Mouse (Mus musculus) liver, postnatal 0 days (tissue): ENCODE measurements around the gene Prkcq. TPM values are rescaled to one million over a fixed set of nuclear protein-coding genes. Genes with fewer than 3 reads are reported as not detected.
A peak's percentile ranks its signal among the peaks of the same experiment; 100 is the strongest.

ENCODE experiments used
- ATAC-seq: fragments of 200-750 bp; cut with Nextera tagmentation; 2 replicates; pipeline ENCODE4 v1.8.0; 2017; ENCODE audit warnings: mild to moderate bottlenecking, moderate library complexity
- DNase-seq: peaks from one replicate; pipeline ENCODE4 v3.0.0-alpha.2; 2016
- H3K27ac ChIP-seq: fragments of 300-500 bp; sonication (generic); 2 replicates; pipeline ENCODE4 v1.5.1; 2014; ENCODE audit warnings: antibody characterized with exemption, moderate library complexity, mild to moderate bottlenecking, low read depth
- H3K27me3 ChIP-seq: fragments of 300-500 bp; sonication (generic); 2 replicates; pipeline ENCODE4 v1.6.1; 2014; ENCODE audit warnings: low read length, control low read depth, mixed read lengths; ENCODE audit not compliant: insufficient read depth
- H3K36me3 ChIP-seq: fragments of 300-500 bp; sonication (generic); replicated peaks from 2 replicates; pipeline ENCODE4 v1.6.1; 2014; ENCODE audit warnings: mild to moderate bottlenecking, control low read depth, low read length, moderate library complexity, mixed read lengths; ENCODE audit not compliant: insufficient read depth
- H3K4me1 ChIP-seq: fragments of 300-500 bp; sonication (generic); 2 replicates; pipeline ENCODE4 v1.6.1; 2014; ENCODE audit warnings: antibody characterized with exemption, mild to moderate bottlenecking, control low read depth; ENCODE audit not compliant: insufficient read depth
- H3K4me2 ChIP-seq: fragments of 300-500 bp; sonication (generic); 2 replicates; pipeline ENCODE4 v1.6.1; 2014; ENCODE audit warnings: low read depth, mild to moderate bottlenecking, low read length, moderate library complexity, mixed read lengths
- H3K4me3 ChIP-seq: fragments of 300-500 bp; sonication (generic); 2 replicates; pipeline ENCODE4 v1.5.1; 2014; ENCODE audit warnings: low read depth, low read length
- H3K9ac ChIP-seq: fragments of 300-500 bp; sonication (generic); replicated peaks from 2 replicates; pipeline ENCODE4 v1.6.1; 2014; ENCODE audit warnings: mild to moderate bottlenecking, moderate library complexity
- H3K9me3 ChIP-seq: fragments of 300-500 bp; sonication (generic); 2 replicates; pipeline ENCODE4 v1.6.1; 2016; ENCODE audit warnings: mild to moderate bottlenecking, control low read depth, low read length, mixed read lengths
- CTCF ChIP-seq: sonication (generic); IDR thresholded peaks from 2 replicates; pipeline ENCODE4 v1.5.1; 2016; ENCODE audit warnings: antibody characterized with exemption, low read depth
- EP300 ChIP-seq: IDR thresholded peaks from 2 replicates; pipeline ENCODE4 v1.6.1; 2016; ENCODE audit warnings: antibody characterized with exemption, low read depth, mild to moderate bottlenecking
- WGBS: fragments of 180-500 bp; shearing (Covaris S2); extraction: QIAGEN DNeasy Blood & Tissue Kit; methylation state at CpG from one replicate; pipeline ENCODE4 v1.1.7; 2014; ENCODE audit not compliant: insufficient replicate concordance; 5-methylcytosine and 5-hydroxymethylcytosine counted together
- polyA plus RNA-seq: library from polyadenylated mRNA; unstranded; fragments of >200 nt; fragmentation: Nextera tagmentation; extraction: Ambion mirVana; gene quantifications from 2 replicates; pipeline ENCODE4 v1.2.1, GENCODE M21; 2015

The Prkcq gene
- polyA plus RNA-seq, 1 experiment from 2014 or later: 3.1 TPM

DNA sequence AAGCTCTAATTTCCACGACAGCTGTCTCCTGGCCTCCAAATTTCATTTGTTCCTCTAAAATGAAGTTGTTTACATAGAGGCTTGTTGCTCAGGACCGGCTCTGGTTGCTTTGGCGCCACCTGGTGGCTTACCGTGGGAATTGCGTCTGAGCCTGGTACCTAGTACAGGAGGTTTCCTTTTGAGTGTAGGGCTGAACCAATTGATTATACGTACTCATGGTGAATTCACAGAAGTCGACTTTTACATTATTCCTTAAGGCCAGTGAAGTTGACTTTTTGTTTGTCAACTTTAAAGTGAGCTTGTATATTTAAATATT, 116.6 kb downstream of the Prkcq start:
- Histone ChIP-seq H3K9ac (no peak overlapping the region), H3K36me3 (no peaks in the 10 kb centered on the region), H3K4me3 (no peak overlapping the region), H3K27ac (no peak overlapping the region), H3K27me3 (no peaks in the 10 kb centered on the region), H3K4me2 (no peak overlapping the region), H3K4me1 (no peaks in the 10 kb centered on the region), H3K9me3 (no peaks in the 10 kb centered on the region)
- TF ChIP-seq EP300 (no peak), CTCF (peak; percentile 97)
- ATAC-seq (peak; percentile 56; the same call in 1 of the 2 replicates), DNase-seq (peak; percentile 85)
- WGBS: 6% methylated on average over 7 of the region's 7 CpGs

DNA sequence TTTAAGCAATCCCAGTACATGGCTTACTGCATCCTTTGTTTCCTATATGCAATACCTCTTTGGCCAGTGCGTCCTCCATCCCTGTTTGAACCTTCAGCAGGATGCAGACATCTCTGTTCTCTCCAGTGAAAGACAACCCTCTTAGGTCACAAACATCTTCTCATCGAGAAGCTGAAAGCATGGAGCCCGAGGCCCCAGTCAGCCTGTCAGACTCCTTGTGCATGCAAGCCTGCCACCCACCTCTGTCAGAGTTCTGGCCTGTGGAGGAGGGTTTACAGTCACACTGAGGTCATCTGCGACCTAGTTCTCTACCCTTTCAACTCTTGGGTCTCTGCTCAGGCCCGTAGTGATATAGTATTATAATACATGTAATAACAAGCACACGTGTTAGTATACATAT, 119.0 kb downstream of the Prkcq start:
- Histone ChIP-seq H3K4me2 (no peak overlapping the region), H3K36me3 (no peaks in the 10 kb centered on the region), H3K9ac (no peak overlapping the region), H3K4me3 (no peak overlapping the region), H3K27ac (no peak overlapping the region), H3K9me3 (no peaks in the 10 kb centered on the region), H3K27me3 (no peaks in the 10 kb centered on the region), H3K4me1 (no peaks in the 10 kb centered on the region)
- DNase-seq: no peak
- TF ChIP-seq EP300: no peak
- no peak for TF ChIP-seq CTCF
- ATAC-seq: no peak
- 76% methylated on average over 6 of the region's 6 CpGs for WGBS

DNA sequence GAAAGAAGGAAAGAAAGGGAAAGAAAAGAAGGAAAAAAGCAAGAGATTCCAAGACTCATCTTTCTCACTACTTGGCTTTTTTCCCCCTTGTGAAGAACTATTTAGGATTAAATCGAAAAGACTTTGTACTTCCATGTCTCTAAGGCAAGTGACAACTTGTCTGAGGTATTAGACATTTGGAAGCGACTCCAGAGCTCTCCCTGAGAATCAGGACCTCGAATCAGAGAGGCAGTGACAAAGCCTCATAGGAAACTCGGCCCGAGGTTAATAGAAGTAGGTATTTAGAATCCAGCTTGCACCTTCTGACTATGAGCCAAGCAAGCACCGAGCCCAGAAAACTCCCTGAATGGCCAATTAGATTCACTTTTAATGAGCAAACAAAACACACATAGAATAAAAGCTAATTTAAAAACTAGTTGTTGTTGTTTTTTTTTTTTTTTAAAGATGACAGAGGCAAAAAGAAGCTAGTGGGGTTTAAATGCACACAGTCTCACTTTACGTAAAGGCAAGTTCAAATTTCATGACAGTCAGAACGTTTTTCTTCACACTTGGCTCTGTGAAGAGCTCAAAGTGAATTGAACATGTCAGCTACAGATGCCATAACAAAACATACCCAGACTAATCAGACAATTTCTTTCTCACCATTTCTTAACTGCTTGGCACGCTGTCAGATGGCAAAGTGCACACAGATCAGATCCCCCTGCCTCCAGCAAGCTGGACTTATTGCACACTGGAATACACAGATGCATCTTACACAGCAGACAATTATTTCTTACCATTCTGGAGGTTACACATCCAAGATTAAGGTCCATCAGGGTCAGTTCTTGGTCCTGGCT, 119.9 kb downstream of the Prkcq start:
- Histone ChIP-seq H3K4me3 (no peak overlapping the region), H3K27ac (no peak overlapping the region), H3K4me1 (no peaks in the 10 kb centered on the region), H3K9me3 (no peaks in the 10 kb centered on the region), H3K27me3 (no peaks in the 10 kb centered on the region), H3K36me3 (no peaks in the 10 kb centered on the region), H3K9ac (no peak overlapping the region), H3K4me2 (no peak overlapping the region)
- TF ChIP-seq CTCF (no peak), EP300 (no peak)
- 77% methylated on average over 9 of the region's 9 CpGs for WGBS
- no peak for DNase-seq
- no peak for ATAC-seq

DNA sequence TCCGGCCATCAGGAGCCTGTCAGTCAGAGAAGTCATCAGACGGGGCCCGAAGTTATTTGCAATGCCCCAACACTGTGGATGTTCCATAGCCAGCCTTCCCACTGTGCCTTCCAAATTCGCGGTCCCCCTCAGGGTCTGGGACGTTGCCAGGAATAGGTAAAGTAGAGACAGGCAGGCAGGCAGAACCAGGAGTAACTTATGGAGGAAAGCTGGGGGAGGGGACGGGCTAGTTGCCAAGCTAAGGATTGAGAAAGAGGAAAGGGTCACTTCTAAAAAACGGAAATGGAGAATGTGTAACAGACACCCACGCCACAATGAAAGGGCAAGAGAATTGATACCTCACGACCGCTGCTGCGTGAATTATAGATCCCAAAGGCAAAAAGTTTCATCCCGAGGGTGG, 121.2 kb downstream of the Prkcq start:
- Histone ChIP-seq H3K36me3 (no peaks in the 10 kb centered on the region), H3K4me2 (no peak overlapping the region), H3K27me3 (no peaks in the 10 kb centered on the region), H3K9ac (no peak overlapping the region), H3K27ac (no peak overlapping the region), H3K4me3 (no peak overlapping the region), H3K4me1 (no peaks in the 10 kb centered on the region), H3K9me3 (no peaks in the 10 kb centered on the region)
- ATAC-seq (no peak), DNase-seq (peak; percentile 22)
- TF ChIP-seq EP300: no peak
- TF ChIP-seq CTCF: no peak
- 78% methylated on average over 13 of the region's 13 CpGs for WGBS

DNA sequence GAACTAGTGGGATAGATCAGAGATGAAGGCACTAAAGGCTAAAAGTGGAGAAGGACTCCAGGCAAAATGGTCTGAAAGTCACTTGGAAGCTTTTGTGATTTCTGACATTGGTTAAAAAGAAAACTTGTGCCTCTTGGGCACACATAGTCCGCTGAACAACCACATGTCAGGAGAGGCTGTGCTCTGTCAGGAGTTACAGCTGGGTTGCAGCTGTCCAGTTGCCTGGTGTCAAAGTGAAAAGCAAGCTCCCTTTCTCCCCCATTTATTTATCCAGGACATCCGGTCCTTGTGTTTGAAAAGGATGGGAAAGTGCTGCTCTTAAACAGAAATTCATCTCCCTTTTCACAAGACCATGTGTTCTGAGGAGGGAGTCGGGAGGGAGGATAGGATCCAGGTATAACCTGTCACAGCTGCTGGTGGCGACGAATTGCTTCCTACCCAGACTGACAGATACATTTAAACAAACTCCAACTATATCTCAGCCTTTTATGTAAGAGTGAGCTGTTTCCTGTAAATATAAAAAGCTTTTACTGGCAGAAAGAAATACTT, 122.8 kb downstream of the Prkcq start:
- Histone ChIP-seq H3K27me3 (no peaks in the 10 kb centered on the region), H3K4me3 (no peak overlapping the region), H3K4me1 (no peaks in the 10 kb centered on the region), H3K9ac (no peak overlapping the region), H3K36me3 (no peaks in the 10 kb centered on the region), H3K9me3 (no peaks in the 10 kb centered on the region), H3K27ac (no peak overlapping the region), H3K4me2 (no peak overlapping the region)
- TF ChIP-seq CTCF: no peak
- no peak for TF ChIP-seq EP300
- no peak for ATAC-seq
- WGBS: 73% methylated on average over 5 of the region's 5 CpGs
- DNase-seq: no peak

DNA sequence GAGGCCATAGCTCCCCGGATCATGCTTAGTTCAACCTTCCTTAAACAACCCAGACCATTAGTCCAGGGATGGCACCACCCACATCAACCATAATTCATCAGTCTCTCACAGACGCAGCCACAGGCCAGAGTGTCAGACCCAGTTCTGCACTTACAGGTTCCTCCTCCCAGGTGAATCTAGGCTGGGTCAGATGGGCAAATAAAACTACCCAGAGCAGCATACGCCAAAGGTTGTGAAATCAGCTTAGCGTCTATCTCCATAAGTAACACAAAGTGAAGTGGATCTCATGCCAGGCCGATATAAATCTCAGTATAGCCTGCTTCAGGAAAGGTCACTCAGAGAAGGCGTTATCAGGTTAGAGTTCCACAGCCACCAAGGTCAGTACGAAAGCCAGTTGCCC, 126.9 kb downstream of the Prkcq start:
- Histone ChIP-seq H3K9ac (no peak overlapping the region), H3K36me3 (no peaks in the 10 kb centered on the region), H3K4me1 (no peaks in the 10 kb centered on the region), H3K4me2 (no peak overlapping the region), H3K4me3 (no peak overlapping the region), H3K27ac (no peak overlapping the region), H3K9me3 (no peaks in the 10 kb centered on the region), H3K27me3 (no peaks in the 10 kb centered on the region)
- no peak for DNase-seq
- no peak for TF ChIP-seq CTCF
- no peak for TF ChIP-seq EP300
- ATAC-seq: no peak
- 74% methylated on average over 7 of the region's 7 CpGs for WGBS
